Mouse (Mus musculus): ENCODE results near the gene Them7.

DNA sequence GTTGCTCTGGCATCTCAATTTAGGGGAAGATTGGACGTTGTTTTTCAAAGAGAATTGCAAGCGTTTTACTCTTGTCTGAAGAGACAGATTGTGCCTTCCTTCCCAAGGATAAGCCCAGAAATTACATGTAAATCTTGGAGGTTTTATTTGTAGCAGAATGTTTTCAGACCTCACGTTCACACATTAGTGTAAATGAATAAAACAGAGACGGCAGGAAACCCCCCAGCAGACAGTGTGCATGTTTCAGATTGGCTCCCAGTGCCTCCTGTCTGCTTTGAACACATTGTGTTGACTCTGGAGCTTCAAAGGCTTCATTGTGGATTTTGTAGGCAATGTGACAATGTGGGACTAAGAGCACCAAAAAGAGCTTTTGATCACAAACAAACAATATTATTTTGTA is 60.7 kb downstream of the Them7 start:
- TF ChIP-seq CTCF (IDR thresholded peaks at IDR 0.05; ENCODE audit: low read depth) (no peak), EP300 (optimal IDR thresholded peaks at IDR 0.05) (no peak)

Measured in stomach, postnatal 0 days (tissue).